Mouse (Mus musculus) fat pad, adult 2 months (tissue): ENCODE results near the gene Clk4.

Experiments used
- DNase-seq: peaks from one replicate; pipeline ENCODE4 v3.0.0-alpha.2; 2011; ENCODE audit warnings: low read depth, low spot score; ENCODE audit errors: extremely low read depth

Clk4 gene

DNA sequence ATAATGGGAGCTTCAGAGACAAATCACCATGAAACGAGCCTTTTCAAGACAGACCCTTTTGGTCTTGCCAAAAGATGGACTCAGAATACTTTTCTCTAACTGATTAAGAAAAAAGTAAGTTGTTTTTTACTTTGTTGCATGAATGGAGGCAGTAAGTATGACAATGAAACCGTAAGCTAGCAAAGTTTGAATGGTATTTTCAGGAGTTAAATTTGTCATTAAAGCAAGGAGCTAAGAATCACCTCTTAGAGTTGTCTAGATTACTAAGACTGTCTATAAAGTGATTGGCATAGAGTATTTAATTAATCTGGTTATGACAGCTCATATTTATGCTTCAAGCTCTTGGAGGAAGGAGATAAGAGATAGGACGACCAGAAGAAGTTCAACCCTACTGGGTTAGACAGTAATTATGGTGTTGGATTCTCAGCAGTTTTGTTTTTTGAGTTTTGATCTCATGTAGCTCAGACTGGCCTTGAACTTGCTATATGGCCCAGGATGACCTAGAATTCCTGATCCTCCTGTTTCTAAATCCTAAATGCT lies at the start of gene Clk4:
Clk4 (plus strand) TSS at position 51 of the 540 bp plus-strand sequence.
- DNase-seq, result no peak

DNA sequence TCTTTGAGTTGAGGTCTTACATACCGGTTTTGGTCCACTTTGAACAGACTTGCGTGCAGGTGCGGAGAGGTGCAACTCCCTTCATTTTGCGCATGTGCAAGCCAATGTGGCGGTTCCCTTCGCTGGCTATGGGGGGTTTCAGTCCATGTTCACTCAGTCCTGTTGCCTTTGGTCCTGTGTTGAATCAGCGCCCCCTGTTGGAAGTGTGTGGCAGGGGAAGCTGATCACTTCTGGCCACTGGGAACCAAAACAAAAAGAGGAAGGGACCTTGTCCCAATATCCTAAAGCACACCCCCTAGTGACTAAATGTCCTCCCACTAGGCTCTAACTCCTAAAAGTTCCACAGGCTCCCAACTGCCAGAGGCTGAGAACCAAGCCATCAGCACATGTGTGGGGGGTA lies 47.5 kb upstream of the Clk4 start:
- no peak for DNase-seq

DNA sequence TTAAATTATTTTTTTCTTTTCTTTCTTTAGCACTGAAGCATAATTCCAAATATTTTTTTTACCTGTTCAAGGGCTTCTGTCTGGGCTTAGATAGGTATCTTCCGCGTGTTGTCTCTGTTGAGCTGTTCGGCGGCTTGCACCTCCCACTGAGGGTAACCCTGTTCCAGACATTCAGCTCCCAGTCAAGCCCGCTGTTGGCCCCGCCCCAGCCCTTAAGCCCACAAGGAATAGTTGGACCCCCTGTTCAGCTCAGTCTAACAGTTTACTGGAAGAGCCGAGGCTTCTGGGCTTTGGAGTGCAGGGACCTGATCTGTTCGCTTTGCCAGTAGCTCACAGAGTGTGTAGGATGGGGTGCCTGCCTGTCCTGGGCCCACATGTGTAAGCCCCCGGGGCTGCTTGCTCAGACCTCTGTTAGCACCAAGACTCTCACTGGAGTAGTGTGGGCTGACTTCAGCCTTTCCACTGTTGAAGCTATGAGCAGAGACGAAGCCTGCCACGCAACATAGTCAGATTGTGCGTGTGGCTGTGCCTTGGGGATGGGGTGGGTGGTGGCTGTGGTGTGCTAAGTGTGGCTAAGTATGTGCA lies 42.0 kb upstream of the Clk4 start:
- no peak for DNase-seq

DNA sequence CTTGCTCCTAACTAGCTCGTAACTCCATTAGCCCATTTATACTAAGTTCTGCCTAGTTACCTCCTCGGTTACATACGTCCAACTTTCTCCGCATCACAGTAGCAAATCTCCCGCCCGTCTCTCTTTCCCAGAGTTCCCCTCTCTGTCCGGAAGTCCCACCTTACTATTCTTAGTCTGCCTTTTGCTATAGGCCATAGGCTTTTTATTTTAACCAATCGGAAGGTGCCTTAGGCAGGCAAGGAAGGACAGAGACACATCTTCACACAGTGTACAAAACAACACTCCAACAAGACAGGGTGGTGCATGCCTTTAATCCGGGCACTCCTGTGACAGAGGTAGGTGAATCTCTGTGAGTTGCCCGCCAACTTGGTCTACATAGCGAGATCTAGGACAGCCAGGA lies 41.2 kb upstream of the Clk4 start, which contains the start of gene Gm12569:
Gm12569 (plus strand) TSS at position 166 of the 400 bp plus-strand sequence.
- no peak for DNase-seq

DNA sequence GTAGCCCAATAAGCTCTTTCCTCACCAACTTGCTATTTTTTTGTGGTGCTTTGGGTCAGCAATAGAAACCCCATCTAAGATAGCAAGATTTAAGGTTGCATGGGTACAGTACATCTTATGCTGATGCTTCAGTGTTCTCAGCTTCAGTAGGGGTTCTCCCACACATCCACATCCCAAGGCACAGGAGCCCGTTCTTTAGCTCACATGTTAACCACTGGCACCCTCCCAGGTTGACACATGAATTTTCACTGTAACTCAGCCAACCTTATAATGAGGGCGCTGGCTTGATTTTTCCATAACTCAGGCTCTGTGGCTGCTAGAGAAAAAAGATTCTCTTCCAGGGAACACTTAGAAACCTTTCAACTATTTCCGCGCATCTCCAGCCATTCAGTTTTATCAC lies 34.4 kb upstream of the Clk4 start:
- DNase-seq, result no peak

DNA sequence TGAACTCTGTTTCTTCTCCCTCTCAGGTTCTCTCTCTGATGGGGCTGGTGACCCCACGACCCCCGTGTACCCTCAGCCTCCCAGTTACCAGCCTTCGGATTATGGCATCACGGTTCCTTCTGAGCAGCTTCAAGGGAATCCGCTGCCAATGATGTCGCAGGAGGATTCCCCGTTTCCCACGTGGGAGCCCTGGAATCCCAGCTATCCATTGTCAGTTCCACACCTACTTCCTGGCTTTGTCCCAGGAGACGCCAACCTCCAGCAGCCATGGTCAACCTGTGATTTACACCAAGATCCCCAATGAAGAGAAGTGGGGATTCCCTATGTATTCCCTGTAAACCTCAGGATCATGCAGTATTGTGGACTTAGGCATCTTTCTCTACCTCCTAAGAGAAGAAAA lies 26.9 kb upstream of the Clk4 start:
- DNase-seq, result no peak

DNA sequence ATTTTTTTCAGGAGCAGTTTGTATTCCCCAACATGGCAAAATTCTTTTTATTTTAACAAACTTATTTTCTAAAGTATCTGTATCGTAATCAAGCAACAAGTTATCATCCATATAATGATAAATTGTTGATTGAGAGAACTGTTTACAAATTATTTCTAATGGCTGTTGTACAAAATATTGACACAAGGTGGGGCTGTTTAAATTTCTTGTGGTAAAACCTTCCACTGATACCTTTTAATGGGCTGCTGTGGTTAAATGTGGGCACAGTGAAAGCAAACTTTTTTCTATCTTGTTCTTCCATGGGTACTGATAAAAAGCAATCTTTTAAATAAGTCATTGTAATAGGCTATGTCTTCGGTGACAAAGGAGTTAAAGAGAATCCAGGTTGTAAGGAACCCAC lies 18.6 kb upstream of the Clk4 start:
- DNase-seq, result no peak

DNA sequence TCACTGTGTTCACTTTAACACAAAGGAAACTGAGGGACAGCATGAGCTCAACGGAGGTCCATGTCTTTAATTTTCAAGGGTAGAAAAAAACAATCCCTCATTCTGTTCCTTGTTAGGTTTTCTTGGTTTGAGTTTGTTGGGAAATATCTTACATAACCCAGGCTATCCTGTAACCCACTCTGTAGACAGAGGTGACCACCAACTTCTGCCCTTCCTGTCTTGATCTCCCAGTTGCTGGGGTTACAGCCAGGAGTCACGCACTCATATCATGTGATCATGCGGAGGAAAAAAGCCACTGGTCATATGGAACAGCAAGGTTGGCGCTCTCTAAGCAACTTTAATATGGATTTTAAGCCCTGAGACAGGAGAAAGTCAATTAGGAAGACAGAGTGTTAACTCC lies 4.5 kb upstream of the Clk4 start:
- DNase-seq, result no peak

DNA sequence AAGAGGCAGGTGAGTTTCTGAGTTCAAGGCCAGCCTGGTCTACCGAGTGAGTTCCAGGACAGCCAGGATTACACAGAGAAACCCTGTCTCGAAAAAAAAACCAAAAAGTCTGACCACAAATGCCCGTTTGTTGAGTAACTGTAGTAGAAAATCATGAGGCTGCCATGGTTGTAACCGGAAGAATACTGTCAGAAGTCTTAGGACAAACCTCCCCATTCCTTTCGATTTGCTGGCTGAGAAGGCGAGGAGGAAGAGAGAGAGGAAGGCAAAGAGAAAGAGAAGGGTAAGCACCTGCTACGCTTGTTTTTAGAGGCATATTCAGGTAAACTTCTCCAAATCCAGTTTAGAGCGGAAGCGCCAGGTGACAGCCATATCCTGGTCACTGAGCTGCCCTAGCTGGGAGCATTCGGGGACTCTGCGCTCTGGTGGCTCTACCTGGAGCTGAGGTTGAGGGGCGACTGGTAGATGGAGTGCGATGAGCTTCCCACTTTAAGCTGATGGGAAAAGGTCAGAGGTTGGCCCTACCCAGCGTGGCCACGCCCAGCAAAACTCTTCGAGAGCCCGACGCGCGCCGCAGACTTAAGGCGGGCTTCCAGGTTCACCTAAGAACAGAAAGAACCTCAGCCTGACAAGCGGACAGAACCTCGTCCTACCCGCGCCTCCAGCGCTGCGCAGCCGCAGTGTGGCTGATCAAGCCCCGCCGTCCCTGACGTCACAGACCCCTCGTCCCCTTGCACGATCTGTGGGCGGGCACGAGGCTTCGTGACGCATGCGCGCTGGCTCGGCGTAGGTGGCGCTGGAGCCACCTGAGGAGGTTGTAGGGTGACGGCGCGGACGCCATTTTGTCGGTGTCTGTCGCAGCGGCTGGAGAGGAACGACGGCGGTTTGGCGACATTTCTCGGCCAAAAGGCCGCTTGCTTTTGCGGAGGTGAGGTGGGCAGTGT lies 1.1 kb downstream of the Clk4 start, which contains the start of gene BC049762:
BC049762 (minus strand) TSS at position 705 of the 944 bp plus-strand sequence.
- peak; percentile 51 for DNase-seq

DNA sequence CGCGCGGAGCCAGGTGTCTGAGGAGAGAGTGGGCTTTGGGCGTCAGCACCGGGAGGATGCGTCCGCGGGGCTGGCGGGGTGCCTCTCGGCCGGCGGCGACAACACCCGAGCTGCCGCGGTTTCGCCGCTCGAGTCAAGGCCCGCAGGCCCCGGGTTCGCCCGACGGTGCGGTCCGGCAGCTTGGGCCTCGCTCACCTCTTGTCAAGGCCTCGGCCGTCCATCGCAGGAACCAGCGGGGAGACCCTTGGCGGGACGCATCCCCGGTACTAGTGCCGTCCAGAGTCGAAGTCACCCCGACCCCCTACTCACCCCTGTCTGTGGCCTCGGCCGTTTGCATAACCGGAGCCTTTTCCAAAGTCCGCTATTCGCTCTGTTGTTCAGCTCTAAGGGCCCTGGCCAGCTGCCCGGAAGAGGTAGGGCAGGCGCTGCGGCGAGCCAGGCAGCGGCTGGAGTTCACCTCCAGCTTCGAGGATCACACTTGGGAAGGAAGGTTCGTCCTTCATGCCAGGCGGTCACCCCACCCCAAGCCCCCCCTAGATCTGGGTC lies 1.8 kb downstream of the Clk4 start:
- DNase-seq, result no peak

DNA sequence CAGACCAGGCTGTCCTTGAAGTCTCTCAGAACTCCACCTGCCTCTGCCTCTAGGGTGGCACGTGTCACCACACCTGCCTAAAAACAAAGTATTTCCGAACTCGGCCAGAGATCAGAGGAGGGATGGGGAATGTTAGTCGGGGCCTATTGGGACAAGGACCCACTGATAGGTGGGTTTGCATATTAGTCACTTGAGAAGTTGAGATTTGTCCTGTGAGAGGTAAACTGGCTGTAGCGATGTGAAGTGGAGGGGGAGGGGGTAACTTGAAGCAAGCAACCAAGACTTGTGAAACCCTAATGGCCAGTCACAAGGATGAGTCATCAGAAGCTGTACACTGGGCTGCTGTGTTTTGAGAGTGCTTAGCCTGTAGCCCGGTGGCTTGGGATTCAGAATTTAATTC lies 2.8 kb downstream of the Clk4 start:
- no peak for DNase-seq

DNA sequence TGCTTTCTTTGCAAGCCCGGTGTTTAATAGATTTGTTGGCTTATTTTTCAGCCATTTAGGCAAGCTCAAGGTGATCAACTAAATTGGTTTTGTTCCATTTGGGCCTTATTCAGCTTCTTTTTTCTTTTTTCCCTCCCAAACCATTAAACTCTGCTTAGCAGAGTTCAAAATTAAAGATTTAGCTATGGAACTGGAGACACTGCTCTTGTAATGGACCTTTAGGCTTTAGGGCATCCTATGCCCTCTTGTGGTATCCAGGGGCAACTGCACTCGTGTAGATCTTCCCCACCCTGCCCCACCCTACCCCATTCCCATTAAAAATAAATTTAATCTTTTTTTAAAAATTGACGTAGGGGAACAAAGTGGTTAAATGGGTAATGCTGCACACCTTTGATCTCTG lies 3.8 kb downstream of the Clk4 start:
- DNase-seq, result no peak

DNA sequence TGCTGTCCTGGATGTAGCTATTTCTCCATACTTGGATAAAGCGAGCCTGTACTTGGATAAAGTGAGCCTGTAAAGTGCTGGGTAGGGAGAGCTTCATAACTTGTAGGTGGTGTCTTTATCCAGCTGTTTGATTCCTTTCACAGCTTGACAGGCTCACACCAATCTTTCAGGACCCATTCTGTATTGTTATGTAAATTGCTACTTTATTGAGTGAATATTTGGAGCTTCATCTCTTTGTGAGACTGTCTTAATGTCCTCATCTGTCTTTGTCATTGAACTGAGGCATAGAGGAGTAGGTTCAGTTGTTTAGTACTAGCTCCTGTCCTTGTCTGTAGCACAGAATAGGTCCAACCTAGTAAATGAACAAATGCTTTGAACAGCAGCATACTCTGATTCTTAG lies 12.9 kb downstream of the Clk4 start:
- no peak for DNase-seq

DNA sequence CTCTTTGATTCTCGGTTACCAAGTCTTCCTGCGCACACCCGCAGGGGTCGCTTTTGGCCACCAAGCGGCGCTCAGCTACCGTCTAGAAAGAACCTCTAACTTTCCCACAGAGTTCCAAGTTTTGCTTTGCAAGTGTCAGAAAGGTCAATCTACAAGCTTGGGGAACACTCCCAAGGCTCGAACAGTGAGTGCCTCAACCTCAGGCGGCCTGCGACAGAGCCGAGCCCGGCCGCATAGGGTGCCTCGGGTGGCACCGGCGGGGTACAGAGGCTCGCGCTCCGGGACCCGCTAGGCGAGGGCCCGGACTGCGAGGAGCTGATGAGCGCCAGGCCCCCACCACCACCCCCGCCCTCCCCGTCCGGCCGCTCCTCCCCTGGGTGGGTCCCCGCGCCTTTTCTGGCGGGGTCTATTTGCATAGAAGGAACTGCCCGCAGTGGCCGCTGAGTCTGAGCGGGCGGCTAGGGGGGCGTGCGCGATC lies 28.1 kb downstream of the Clk4 start, which contains the start of gene Col23a1:
Col23a1 (plus strand) TSS at position 357 of the 478 bp plus-strand sequence.
- peak; percentile 5 for DNase-seq

DNA sequence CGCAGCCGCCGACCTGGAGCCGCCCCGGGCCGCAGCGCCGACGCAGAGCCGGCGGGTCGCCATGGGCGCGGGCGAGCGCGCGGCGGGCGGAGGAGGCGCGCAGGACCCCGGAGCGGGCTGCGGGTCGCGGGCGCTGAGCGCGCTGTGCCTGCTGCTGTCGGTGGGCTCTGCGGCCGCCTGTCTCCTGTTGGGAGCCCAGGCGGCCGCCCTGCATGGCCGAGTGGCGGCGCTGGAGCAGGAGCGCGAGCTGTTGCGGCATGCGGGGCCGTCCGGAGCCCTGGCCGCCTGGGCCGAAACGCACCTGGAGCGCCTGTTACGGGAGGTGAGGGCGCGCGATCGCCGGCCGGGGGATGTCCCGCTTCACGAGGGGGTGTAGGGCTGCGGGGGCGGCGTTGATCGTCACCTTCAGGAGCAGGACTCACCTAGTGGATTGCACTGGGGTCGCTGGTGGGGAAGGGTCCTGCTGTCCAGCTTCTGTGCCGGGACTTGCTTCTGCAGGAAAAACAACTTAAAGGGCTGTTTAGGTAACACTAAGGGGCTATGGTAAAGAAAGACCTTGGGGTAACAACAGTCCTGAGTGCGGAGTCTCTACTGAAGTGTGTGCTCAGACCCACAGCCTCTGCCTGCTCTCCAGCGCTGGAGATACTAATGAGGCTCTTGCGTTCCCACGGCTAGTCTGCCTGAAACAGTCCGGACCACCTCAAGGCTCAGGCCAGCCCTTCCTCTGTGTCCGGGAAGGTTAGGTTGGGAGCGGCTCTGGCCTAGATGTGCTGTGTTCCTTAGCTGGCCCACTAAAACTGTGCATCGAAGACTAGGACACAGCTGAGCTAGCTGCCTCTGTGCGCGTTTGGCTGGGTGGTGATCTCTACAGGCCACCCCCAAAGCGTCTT lies 28.8 kb downstream of the Clk4 start:
- DNase-seq, result no peak

DNA sequence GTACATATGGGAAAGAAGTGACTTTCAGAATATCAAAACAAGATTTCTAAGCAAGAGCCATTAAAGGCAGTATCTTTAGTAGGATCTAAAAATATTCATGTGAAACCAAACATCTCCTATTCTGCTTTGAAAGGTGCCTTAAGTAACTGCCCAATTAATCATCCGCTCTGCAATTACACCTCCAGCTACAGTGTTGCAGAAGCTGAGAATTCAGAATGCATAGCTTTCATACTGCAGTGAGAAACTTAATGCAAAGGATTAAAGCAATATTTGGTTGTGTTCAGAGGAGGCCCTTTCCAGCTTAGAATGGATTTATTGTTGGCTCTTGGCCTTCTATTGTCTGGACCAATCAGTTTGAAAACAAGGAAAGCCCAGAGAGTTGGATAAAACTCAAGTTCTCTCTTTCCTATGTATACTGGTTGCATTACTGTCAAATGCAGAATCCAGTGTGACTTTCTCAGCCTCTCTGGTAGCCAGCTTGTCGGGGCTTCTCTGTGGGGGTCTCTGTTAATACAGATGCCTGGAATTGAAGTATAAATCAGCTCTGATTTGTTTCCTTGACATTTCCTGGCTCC lies 32.5 kb downstream of the Clk4 start:
- DNase-seq, result peak; percentile 47

DNA sequence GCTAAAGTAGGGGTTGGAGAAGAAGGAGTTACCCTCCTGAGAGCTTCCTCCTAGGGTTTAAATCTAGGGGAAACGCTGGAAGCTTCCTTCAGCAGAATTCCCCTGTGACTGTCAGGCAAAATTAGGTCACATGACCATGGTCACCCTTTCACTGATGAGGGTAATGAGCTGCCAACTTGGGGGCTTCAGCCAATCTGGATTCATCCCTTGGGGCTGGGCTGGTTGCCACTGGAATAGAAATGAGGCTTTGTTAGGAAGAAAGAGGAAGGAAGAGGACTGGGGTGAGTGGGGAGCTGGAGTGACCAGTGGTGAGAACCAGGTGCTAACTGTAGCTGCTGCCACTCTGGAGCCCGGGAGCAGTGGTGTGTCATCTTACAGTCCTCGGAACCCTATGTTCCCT lies 34.2 kb downstream of the Clk4 start:
- DNase-seq, result no peak

DNA sequence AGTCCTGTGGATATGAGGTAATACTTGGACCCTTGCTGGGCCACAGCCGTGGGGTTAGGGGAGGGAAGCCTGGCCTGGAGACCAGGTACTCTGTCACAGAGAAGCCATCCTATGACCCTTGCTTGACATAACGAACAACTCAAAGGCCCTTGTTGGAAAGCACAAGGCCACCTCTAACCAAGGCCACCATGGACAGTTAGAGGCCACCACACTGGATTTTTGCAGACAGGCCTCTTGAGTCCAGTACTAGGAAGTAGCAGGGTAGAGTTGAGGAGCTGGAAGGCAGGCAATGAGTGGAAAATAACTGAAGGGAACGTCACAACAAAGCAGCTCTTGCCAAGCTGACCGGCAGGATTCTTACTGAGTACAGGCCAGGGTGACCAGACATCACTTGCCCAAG lies 37.2 kb downstream of the Clk4 start:
- no peak for DNase-seq

DNA sequence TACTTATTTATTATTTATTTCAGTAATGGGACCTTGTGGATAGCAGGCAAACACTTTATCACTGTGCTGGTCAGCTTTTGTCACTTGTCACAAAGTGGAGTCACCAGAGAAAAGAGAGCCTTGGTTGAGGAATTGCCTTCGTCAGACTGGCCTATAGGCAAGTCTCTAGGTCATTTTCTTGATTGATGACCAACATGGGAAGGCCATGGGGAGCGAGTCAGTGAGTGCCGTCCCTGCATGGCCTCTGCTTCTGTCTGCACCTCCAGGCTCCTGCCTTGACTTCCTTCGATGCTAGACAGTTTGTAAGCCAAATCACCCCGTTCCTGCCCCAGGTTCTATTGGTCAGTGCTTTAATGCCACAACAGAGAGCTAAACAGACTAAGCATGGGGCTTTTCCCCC lies 40.9 kb downstream of the Clk4 start:
- DNase-seq, result no peak

DNA sequence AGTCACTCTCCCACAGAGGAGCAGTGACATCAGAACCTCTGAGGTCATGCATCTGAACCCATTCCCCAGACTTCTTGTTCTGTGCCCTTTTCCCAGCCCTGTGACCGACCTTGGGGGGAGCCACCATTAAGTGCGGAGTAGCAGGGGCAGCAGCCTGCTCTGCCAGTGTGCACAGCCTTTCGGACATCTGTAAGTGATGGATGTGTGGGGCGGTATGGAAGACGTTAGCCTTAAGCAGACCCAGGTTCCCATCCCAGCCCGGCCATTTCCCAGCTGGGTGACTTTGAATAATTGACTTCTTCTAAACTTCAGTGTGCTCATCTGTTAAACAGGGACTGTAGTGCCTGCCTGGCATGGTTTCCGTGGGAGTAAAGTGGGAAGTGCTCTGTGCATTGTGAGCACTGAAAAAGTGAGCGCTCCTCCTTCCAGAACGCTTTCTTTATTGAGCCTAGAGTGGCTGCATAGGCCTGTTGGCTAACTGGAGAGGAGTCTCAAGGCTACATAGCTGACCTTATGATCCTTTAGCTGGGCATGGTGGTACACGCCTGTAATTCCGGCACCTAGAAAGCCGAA lies 42.5 kb downstream of the Clk4 start:
- DNase-seq, result no peak
